Mouse (Mus musculus): ENCODE data around the gene RPS10-NUDT3.

RPS10-NUDT3 gene

GRCm38 (mm10) chr17:27634871-27635574, at the start of gene RPS10-NUDT3:
RPS10-NUDT3 (minus strand) TSS chr17:27635222.
- peak; percentile 90 to 94 for DNase-seq

GRCm38 (mm10) chr17:27678924-27679813, 44.1 kb upstream of the RPS10-NUDT3 start:
- DNase-seq = peak in 1 of 2 experiments; percentile 53

DNA sequence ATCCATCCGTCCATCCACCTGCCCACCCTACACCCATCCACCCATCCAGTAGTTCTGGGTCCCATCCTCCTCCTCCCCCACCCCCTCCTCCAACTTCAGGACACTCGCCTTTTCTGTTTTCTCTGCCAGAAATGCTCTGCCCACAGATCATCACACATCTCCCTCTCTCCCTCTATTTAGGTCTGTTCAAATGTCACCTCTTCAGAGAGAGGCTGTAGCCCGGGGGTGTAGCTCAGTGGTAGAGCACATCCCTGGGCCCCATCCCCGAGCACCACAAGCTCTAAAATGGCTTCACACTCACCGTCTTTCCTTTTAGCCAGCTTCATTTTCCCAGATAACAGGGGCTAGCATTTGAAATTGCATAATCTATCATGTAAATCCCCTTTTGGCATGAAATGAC, 42.7 kb upstream of the RPS10-NUDT3 start:
- DNase-seq = no peak

GRCm38 (mm10) chr17:27676270-27676669, 41.2 kb upstream of the RPS10-NUDT3 start:
- DNase-seq = no peak

- DNase-seq = peak in 1 of 2 experiments; percentile 61
These were observed 40.4 kb upstream of the RPS10-NUDT3 start for GRCm38 (mm10) chr17:27675453-27675852.

GRCm38 (mm10) chr17:27673945-27674344, 38.9 kb upstream of the RPS10-NUDT3 start:
- no peak for DNase-seq

DNA sequence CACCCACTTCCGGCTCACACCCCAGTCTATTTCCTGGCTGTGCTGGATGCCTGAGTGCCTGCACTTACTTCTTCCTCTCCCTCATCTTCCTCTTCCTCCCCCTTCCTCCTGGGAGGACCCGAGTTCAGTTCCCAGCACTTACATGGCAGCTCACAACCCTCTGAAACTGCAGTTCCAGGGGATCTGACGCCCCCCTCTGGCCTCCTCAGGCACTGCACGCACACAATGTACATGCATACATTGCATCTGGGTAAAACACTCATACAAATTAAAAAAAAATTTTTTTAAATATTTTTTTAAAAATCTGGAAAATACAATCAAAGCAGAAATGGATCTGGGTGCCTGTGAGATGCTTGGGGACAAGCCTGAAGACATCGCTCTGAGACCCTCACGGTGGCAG, 36.7 kb upstream of the RPS10-NUDT3 start:
- no peak for DNase-seq

DNA sequence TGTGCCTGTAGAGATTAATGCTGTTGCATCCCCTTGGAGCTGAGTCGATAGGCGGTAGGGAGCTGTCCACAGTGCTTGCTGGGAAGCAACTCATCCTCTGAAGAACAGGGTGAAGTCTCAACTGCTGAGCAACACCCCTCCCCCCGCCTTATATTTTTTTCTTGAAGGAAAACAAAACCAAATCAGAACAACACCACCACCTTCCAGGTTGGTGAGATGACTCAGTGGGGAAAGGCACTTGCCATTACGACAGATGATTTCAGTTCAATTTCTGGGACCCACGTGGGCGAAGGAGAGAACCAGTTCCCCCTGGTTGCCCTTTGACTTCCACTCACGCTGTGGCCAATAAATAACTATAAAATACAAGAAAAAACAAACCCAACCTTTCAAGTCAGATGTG, 23.7 kb upstream of the RPS10-NUDT3 start:
- DNase-seq = no peak

DNA sequence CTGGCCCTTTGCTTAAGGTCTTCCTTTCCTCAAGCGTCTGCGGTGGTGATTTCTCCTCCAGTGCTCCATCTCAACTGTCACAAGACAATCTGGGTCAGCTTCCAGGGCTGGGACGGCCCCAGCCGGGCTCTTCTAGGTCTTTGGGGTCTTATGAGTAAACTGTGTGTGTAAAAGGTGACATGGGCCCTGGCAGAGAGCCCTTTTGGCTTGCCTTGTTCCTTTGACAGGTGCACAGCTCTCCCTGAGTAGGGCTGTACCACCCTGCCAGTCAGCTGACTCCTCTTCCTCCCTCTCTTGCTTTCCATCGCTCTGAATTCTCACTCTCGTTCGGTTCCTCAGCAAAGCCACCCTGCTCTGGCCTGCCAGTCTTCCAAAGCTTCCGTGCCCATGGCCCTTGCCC, 22.1 kb upstream of the RPS10-NUDT3 start:
- peak; percentile 87 to 90 for DNase-seq

GRCm38 (mm10) chr17:27656414-27656813, 21.4 kb upstream of the RPS10-NUDT3 start:
- DNase-seq = no peak

DNA sequence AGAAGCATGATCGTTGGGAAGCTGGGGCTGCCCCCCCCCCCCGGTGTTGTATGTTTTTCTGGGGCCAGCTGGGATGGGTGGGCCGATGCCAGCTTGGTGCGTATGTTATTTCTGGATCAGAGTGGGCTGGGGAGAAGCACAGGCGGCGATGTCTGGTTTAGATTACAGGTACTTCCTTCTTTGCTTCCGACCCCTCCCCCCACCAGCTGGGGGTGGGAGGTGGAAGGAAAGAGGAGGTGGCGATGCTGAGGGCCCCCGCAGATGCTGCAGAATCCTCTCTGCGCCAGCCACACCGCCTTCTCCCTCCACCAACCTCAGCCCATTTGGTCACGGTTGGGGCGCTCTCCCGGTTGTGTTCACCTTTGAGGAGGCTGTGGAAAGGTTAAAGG, 21.0 kb upstream of the RPS10-NUDT3 start:
- peak; percentile 75 to 85 for DNase-seq

DNA sequence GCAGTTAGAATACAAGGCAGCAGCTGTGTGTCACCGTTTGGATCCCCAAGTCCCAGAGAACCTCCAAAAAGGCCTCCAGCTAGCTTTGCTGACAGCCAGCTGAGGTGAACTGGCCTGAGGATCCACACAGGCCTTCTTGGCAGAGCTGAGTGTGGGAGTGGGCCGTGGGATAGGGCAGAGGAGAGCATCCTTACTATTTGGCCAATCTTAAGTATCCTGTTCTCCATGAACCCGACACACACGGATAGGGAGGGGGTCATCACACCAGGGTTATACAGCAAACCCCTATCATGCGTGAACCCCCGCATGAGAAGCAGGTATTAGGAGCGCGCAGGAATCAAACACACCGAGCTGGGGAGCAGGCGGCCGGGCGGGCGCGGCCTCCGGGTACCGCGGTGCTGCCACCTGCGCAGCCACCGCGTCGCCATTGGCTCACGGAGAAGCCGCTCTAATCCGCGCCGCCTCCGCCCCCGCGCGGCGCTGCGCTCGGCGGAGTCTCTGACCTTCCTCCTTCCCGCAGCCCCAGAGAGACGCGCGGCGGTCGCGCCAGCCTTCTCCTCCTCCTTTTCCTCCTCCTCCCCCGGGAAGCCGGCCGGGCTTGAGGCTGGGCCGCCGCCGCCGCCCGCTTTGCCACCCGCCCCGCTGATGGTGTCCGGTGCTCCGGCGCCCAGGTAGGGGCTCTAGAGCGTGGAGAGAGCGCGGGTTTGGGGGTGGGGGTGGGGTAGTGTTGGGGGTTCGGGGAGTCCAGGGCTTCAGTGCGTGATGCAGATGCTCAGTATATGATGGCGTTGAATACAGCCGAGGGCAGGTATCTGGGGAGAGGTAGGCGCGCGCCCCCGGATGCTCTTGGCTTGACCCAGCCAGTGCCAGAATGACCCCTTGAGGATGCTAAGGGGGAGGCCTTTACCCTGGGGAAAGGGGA, 20.3 kb upstream of the RPS10-NUDT3 start, which contains the start of gene Pacsin1:
Gene Pacsin1, plus strand, starts transcription at position 421 of the 922 bp plus-strand sequence.
- DNase-seq = peak; percentile 93 to 96

- DNase-seq = no peak
These were observed 18.4 kb upstream of the RPS10-NUDT3 start for GRCm38 (mm10) chr17:27653253-27653959.

GRCm38 (mm10) chr17:27652046-27652790, 17.2 kb upstream of the RPS10-NUDT3 start:
- no peak for DNase-seq

DNA sequence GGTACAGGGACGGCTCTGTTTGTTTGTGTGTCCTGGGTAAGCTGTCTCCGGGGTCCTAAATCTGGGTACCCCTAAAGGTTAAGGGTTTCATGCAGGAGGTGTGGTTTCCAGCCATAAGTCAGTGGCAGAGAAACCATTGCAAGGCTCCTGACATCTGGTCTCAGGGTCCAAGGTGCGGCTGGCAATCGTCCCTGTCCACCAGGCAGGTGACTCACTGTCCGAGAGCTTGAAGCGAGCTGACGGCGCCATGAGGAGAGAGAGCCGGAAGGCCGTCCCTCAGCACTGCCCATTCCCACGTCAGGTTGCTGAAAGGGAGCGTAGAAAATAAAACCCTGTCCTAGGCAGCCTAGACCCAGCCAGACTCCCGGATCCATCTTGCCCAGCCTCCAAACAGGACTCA, 15.6 kb upstream of the RPS10-NUDT3 start:
- DNase-seq = peak in 1 of 2 experiments; percentile 60

GRCm38 (mm10) chr17:27650160-27650559, 15.1 kb upstream of the RPS10-NUDT3 start:
- peak; percentile 78 to 88 for DNase-seq

DNA sequence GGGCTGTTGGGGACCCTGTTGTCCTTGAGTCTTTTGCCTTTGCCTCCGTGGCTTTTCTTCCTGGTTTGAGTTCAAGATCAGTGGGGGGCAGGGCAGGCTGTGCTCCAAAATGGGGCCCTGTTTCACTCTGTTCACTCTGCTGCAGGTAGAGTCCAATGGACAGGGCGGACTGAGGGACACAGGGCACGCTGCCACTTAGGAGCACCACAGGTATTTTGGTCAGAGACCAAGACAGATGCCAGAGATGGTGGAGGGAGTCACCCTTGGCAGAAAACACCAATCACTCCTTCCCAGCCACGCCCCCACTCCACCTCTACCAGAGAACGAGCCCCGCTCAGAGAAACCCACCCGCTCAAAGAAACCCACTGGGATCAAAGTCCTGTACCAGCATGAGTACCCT, 10.8 kb upstream of the RPS10-NUDT3 start:
- peak; percentile 52 to 68 for DNase-seq

GRCm38 (mm10) chr17:27644572-27644971, 9.6 kb upstream of the RPS10-NUDT3 start:
- DNase-seq = peak in 1 of 2 experiments; percentile 65

DNA sequence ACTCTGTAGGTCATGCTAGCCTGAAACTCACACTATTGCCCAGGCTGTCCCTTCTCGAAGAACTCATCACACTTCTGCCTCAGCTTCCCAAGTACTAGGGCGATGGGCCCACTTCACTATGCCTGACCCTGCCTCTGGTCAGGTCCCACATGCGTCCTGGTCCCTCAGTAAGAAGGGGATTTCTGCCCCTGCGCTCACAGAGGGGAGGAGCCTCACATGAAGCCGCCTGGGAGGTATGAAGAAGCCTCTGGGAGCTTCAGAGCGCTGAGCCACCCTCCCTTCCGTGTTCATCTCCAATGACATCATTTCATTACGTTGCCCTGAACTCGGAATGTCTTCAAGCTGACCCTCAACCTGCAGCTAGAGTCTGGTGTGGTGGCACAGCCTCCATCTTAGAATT, 8.7 kb upstream of the RPS10-NUDT3 start:
- no peak for DNase-seq

- DNase-seq = peak; percentile 72 to 86
These were observed 8.1 kb upstream of the RPS10-NUDT3 start for GRCm38 (mm10) chr17:27643101-27643500.

GRCm38 (mm10) chr17:27642491-27643062, 7.6 kb upstream of the RPS10-NUDT3 start:
- DNase-seq = peak; percentile 98
